Mouse (Mus musculus): ENCODE data around the gene Rgl1. TPM values are rescaled to one million over a fixed set of nuclear protein-coding genes. Genes with fewer than 3 reads are reported as not detected.
A peak's percentile ranks its signal among the peaks of the same experiment; 100 is the strongest.

The Rgl1 gene
- polyA plus RNA-seq, 1 experiment from 2014 or later: 36.3 TPM

DNA sequence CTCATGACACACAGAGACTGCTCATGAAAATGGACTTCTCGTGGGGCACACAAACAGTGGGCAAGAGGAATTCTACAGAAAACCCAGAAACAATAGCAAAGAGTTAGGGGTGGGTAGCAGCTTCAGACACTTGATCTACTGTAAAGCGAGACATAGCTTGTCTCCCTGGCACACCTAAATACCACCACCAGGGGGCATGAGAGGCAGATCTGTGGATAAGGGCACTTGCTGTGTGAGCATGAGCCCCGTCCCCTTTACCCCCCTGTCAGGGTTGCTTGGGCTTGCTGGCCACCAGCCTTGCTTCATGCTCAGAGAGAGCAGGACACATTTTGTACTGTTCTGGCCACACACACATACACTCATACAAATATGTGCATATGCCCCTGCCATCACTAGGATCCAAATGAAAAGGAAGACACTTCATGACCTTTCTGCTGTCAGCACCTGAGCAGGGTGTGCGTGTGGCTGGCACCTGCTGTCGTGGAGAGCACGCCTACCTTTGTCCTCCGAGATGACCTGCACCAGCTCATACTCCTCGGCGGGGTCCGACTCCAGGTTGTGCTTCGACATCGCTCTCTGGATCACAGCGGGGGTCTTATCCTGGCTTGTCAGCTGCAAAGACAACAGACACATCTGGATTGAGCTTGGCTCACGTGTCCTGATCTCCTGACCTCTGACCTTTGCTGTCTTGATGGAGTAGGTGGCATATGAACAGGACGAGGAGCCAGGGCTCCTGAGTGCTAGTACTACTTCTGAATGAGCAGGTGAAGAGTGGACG lies 245.2 kb downstream of the Rgl1 start:
- 76% methylated on average over 16 of the region's 16 CpGs for whole genome bisulfite sequencing
- no peak overlapping the region for H3K9ac ChIP-seq
- no peaks in the 10 kb centered on the region for H3K4me1 ChIP-seq
- H3K4me2 ChIP-seq (replicated peaks): no peak overlapping the region
- no peak for ATAC-seq (ENCODE audit: insufficient number of reproducible peaks, low FRiP score, low TSS enrichment, low read depth)
- no peaks in the 10 kb centered on the region for H3K27me3 ChIP-seq
- H3K9me3 ChIP-seq (replicated peaks): no peaks in the 10 kb centered on the region
- H3K36me3 ChIP-seq: peaks cover 46% of the 10 kb centered on the region
- H3K4me3 ChIP-seq (replicated peaks): no peak overlapping the region
- no peak overlapping the region for H3K27ac ChIP-seq (replicated peaks)

GRCm38 (mm10) chr1:152518971-152519370 lies 247.2 kb downstream of the Rgl1 start:
- no peak overlapping the region for H3K4me2 ChIP-seq (replicated peaks)
- H3K27me3 ChIP-seq: no peaks in the 10 kb centered on the region
- H3K9me3 ChIP-seq (replicated peaks): no peaks in the 10 kb centered on the region
- WGBS: 87% methylated on average over 8 of the region's 8 CpGs
- H3K9ac ChIP-seq: no peak overlapping the region
- peaks cover 39% of the 10 kb centered on the region for H3K36me3 ChIP-seq
- H3K4me3 ChIP-seq (replicated peaks): no peak overlapping the region
- no peak overlapping the region for H3K27ac ChIP-seq (replicated peaks)
- no peak for ATAC-seq (ENCODE audit: insufficient number of reproducible peaks, low FRiP score, low TSS enrichment, low read depth)
- H3K4me1 ChIP-seq: peaks cover 6% of the 10 kb centered on the region

GRCm38 (mm10) chr1:152517057-152517570 lies 249.0 kb downstream of the Rgl1 start:
- H3K4me2 ChIP-seq (replicated peaks): no peak overlapping the region
- no peaks in the 10 kb centered on the region for H3K9me3 ChIP-seq (replicated peaks)
- H3K27ac ChIP-seq (replicated peaks): no peak overlapping the region
- H3K36me3 ChIP-seq: peaks cover 36% of the 10 kb centered on the region
- no peak overlapping the region for H3K4me3 ChIP-seq (replicated peaks)
- 71% methylated on average over 4 of the region's 4 CpGs for WGBS
- H3K9ac ChIP-seq: no peak overlapping the region
- ATAC-seq (ENCODE audit: insufficient number of reproducible peaks, low FRiP score, low TSS enrichment, low read depth): no peak
- peaks cover 12% of the 10 kb centered on the region for H3K4me1 ChIP-seq
- no peaks in the 10 kb centered on the region for H3K27me3 ChIP-seq

GRCm38 (mm10) chr1:152514256-152514655 lies 251.9 kb downstream of the Rgl1 start:
- ATAC-seq (ENCODE audit: insufficient number of reproducible peaks, low FRiP score, low TSS enrichment, low read depth): peak; percentile 63; the same call in 1 of the 2 replicates
- no peak overlapping the region for H3K4me2 ChIP-seq (replicated peaks)

GRCm38 (mm10) chr1:152511237-152511636 lies 254.9 kb downstream of the Rgl1 start:
- no peaks in the 10 kb centered on the region for H3K36me3 ChIP-seq
- no peak overlapping the region for H3K4me3 ChIP-seq (replicated peaks)
- H3K9ac ChIP-seq: no peak overlapping the region
- no peak for ATAC-seq (ENCODE audit: insufficient number of reproducible peaks, low FRiP score, low TSS enrichment, low read depth)
- H3K27me3 ChIP-seq: no peaks in the 10 kb centered on the region
- peaks cover 12% of the 10 kb centered on the region for H3K4me1 ChIP-seq
- H3K9me3 ChIP-seq (replicated peaks): no peaks in the 10 kb centered on the region
- no peak overlapping the region for H3K27ac ChIP-seq (replicated peaks)
- no peak overlapping the region for H3K4me2 ChIP-seq (replicated peaks)
- 71% methylated on average over 4 of the region's 4 CpGs for WGBS

More at GRCm38 (mm10) chr1:152514256-152514655, 251.9 kb downstream of the Rgl1 start:
- Histone ChIP-seq H3K9me3 (replicated peaks) (no peaks in the 10 kb centered on the region), H3K4me1 (peaks cover 12% of the 10 kb centered on the region), H3K27me3 (no peaks in the 10 kb centered on the region), H3K36me3 (peaks cover 14% of the 10 kb centered on the region), H3K9ac (no peak overlapping the region), H3K4me3 (replicated peaks) (no peak overlapping the region), H3K27ac (replicated peaks) (peak overlapping the region; percentile 79)
- 31% methylated on average over 4 of the region's 4 CpGs for WGBS

- no peaks in the 10 kb centered on the region for H3K36me3 ChIP-seq
- 91% methylated on average over 11 of the region's 11 CpGs for WGBS
- H3K9ac ChIP-seq: no peak overlapping the region
- no peak for ATAC-seq (ENCODE audit: insufficient number of reproducible peaks, low FRiP score, low TSS enrichment, low read depth)
- H3K4me2 ChIP-seq (replicated peaks): no peak overlapping the region
- no peaks in the 10 kb centered on the region for H3K27me3 ChIP-seq
- H3K27ac ChIP-seq (replicated peaks): no peak overlapping the region
- peaks cover 3% of the 10 kb centered on the region; the same call in 1 of the 2 replicates for H3K4me1 ChIP-seq
- no peak overlapping the region for H3K4me3 ChIP-seq (replicated peaks)
- H3K9me3 ChIP-seq (replicated peaks): no peaks in the 10 kb centered on the region
These were observed 257.5 kb downstream of the Rgl1 start for GRCm38 (mm10) chr1:152508481-152509220.

DNA sequence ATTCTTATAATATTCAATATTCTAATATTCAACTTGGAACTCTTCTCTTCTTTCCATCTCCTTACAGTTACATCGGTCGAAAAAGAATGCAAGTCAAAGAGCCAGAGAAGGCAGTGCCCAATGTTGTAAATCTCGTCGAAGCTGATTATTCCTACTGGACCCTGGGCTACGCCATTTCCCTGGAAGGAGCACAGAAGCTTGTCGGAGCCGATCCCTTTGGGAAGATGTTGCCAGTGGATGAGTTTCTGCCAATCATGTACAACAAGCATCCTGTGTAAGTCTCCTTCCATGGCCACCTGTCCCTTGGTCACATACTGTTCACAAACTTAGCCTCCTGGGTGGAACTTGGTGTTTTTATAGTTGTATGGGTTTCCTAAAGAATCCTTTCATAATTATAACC lies 259.4 kb downstream of the Rgl1 start:
- Histone ChIP-seq H3K4me3 (replicated peaks) (no peak overlapping the region), H3K27ac (replicated peaks) (no peak overlapping the region), H3K9me3 (replicated peaks) (no peaks in the 10 kb centered on the region), H3K4me2 (replicated peaks) (no peak overlapping the region), H3K4me1 (no peaks in the 10 kb centered on the region), H3K9ac (no peak overlapping the region), H3K36me3 (no peaks in the 10 kb centered on the region), H3K27me3 (no peaks in the 10 kb centered on the region)
- whole genome bisulfite sequencing: 87% methylated on average over 7 of the region's 7 CpGs
- ATAC-seq (ENCODE audit: insufficient number of reproducible peaks, low FRiP score, low TSS enrichment, low read depth): no peak

DNA sequence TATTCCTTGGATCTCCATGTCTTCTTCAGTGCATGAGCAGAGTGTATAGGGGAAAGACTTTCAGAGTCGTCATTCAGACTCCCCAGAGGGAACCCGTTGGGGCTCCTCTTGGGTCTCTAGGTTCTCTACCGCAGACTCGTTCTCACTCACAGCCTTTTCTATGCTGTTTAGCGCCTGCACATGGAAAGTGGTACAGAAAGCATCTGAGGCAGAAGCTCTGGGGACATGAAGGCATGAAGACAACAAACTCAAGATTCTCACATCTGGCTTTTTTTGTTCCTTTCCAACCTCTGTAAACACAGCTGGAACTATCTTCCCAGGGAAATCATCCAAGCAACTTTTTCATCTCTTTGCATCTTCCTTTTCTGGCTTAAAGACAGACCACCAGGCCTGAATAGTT lies 260.0 kb downstream of the Rgl1 start:
- Histone ChIP-seq H3K4me3 (replicated peaks) (no peak overlapping the region), H3K27ac (replicated peaks) (no peak overlapping the region; the same call in 1 of the 2 replicates), H3K4me1 (no peaks in the 10 kb centered on the region), H3K36me3 (no peaks in the 10 kb centered on the region), H3K9me3 (replicated peaks) (no peaks in the 10 kb centered on the region), H3K9ac (no peak overlapping the region), H3K27me3 (no peaks in the 10 kb centered on the region), H3K4me2 (replicated peaks) (no peak overlapping the region)
- ATAC-seq (ENCODE audit: insufficient number of reproducible peaks, low FRiP score, low TSS enrichment, low read depth): no peak
- 75% methylated on average over 5 of the region's 5 CpGs for whole genome bisulfite sequencing

GRCm38 (mm10) chr1:152499802-152500201 lies 266.3 kb downstream of the Rgl1 start:
- 76% methylated on average over 12 of the region's 12 CpGs for WGBS
- ATAC-seq (ENCODE audit: insufficient number of reproducible peaks, low FRiP score, low TSS enrichment, low read depth): no peak
- Histone ChIP-seq H3K4me3 (replicated peaks) (no peak overlapping the region), H3K4me1 (peaks cover 9% of the 10 kb centered on the region), H3K27me3 (no peaks in the 10 kb centered on the region), H3K36me3 (no peaks in the 10 kb centered on the region), H3K27ac (replicated peaks) (no peak overlapping the region), H3K4me2 (replicated peaks) (no peak overlapping the region), H3K9ac (no peak overlapping the region), H3K9me3 (replicated peaks) (no peaks in the 10 kb centered on the region)

- H3K36me3 ChIP-seq: no peaks in the 10 kb centered on the region
- WGBS: 28% methylated on average over 11 of the region's 11 CpGs
- H3K27me3 ChIP-seq: no peaks in the 10 kb centered on the region
- no peak for ATAC-seq (ENCODE audit: insufficient number of reproducible peaks, low FRiP score, low TSS enrichment, low read depth)
- peak overlapping the region; percentile 15; the same call in 1 of the 2 replicates for H3K4me2 ChIP-seq (replicated peaks)
- H3K9me3 ChIP-seq (replicated peaks): no peaks in the 10 kb centered on the region
- peak overlapping the region; percentile 24; the same call in 1 of the 2 replicates for H3K27ac ChIP-seq (replicated peaks)
- no peak overlapping the region for H3K4me3 ChIP-seq (replicated peaks)
- H3K9ac ChIP-seq: no peak overlapping the region
- H3K4me1 ChIP-seq: peaks cover 9% of the 10 kb centered on the region
These were observed 268.6 kb downstream of the Rgl1 start for GRCm38 (mm10) chr1:152497581-152497980.

- Histone ChIP-seq H3K4me1 (peaks cover 9% of the 10 kb centered on the region), H3K9ac (no peak overlapping the region), H3K27ac (replicated peaks) (no peak overlapping the region), H3K4me2 (replicated peaks) (0 out of 2 replicates have a peak overlapping the region, but pooled peaks have one; percentile 15), H3K36me3 (no peaks in the 10 kb centered on the region), H3K27me3 (no peaks in the 10 kb centered on the region), H3K4me3 (replicated peaks) (no peak overlapping the region), H3K9me3 (replicated peaks) (no peaks in the 10 kb centered on the region)
- WGBS: 52% methylated on average over 2 of the region's 2 CpGs
- no peak for ATAC-seq (ENCODE audit: insufficient number of reproducible peaks, low FRiP score, low TSS enrichment, low read depth)
These were observed 269.3 kb downstream of the Rgl1 start for GRCm38 (mm10) chr1:152496831-152497230.

Measured in embryonic facial prominence, embryonic 15.5 days (tissue).